Mouse (Mus musculus) intestine, embryonic 14.5 days (tissue): ENCODE measurements around the gene Tmem126a. TPM values are rescaled to one million over a fixed set of nuclear protein-coding genes. Genes with fewer than 3 reads are reported as not detected.

ENCODE experiments used
- ATAC-seq: fragments of 200-750 bp; cut with Nextera tagmentation; replicated peaks from 2 replicates; pipeline ENCODE4 v1.8.0; 2017; ENCODE audit warnings: low read depth, moderate number of reproducible peaks, moderate TSS enrichment, moderate library complexity; ENCODE audit not compliant: low FRiP score, low TSS enrichment
- DNase-seq: peaks from one replicate; pipeline ENCODE4 v3.0.0-alpha.2; 2018; ENCODE audit warnings: low spot score
- H3K27ac ChIP-seq: fragments of 300-500 bp; sonication (generic); 2 replicates; pipeline ENCODE4 v1.5.1; 2014; ENCODE audit warnings: low read depth, mild to moderate bottlenecking, control low read depth
- H3K27me3 ChIP-seq: fragments of 300-500 bp; sonication (generic); replicated peaks from 2 replicates; pipeline ENCODE4 v1.6.1; 2014; ENCODE audit warnings: low read length, control low read depth; ENCODE audit not compliant: control insufficient read depth, insufficient read depth
- H3K36me3 ChIP-seq: fragments of 300-500 bp; sonication (generic); 2 replicates; pipeline ENCODE4 v1.6.1; 2014; ENCODE audit warnings: low read length, control low read depth; ENCODE audit not compliant: control insufficient read depth, insufficient read depth
- H3K4me1 ChIP-seq: fragments of 300-500 bp; sonication (generic); replicated peaks from 2 replicates; pipeline ENCODE4 v1.6.1; 2014; ENCODE audit warnings: low read length, control low read depth, mixed read lengths; ENCODE audit not compliant: control insufficient read depth, insufficient read depth
- H3K4me2 ChIP-seq: fragments of 300-500 bp; sonication (generic); 2 replicates; pipeline ENCODE4 v1.6.1; 2014; ENCODE audit warnings: low read length
- H3K4me3 ChIP-seq: fragments of 300-500 bp; sonication (generic); 2 replicates; pipeline ENCODE4 v1.5.1; 2014; ENCODE audit warnings: low read depth, low read length, control low read depth, mixed read lengths
- H3K9ac ChIP-seq: fragments of 300-500 bp; sonication (generic); 2 replicates; pipeline ENCODE4 v1.6.1; 2014; ENCODE audit warnings: mild to moderate bottlenecking, low read length
- H3K9me3 ChIP-seq: fragments of 300-500 bp; sonication (generic); 2 replicates; pipeline ENCODE4 v1.6.1; 2016; ENCODE audit warnings: low read length, control low read depth; ENCODE audit not compliant: control insufficient read depth
- WGBS: fragments of 180-500 bp; shearing (Covaris S2); extraction: QIAGEN DNeasy Blood & Tissue Kit; methylation state at CpG from one replicate; pipeline ENCODE4 v1.1.7; 2014; 5-methylcytosine and 5-hydroxymethylcytosine counted together
- polyA plus RNA-seq: library from polyadenylated mRNA; unstranded; fragments of >200 nt; fragmentation: Nextera tagmentation; extraction: Ambion mirVana; gene quantifications from 2 replicates; pipeline ENCODE4 v1.2.1, GENCODE M21; 2014

The Tmem126a gene
- polyA plus RNA-seq, 1 experiment from 2014 or later, result 124 TPM

- Histone ChIP-seq H3K4me1 (peaks cover 4% of the 10 kb centered on the region; the same call in 1 of the 2 replicates), H3K36me3 (no peaks in the 10 kb centered on the region), H3K9ac (no peak overlapping the region), H3K27me3 (no peaks in the 10 kb centered on the region), H3K4me3 (peak overlapping the region; percentile 37; the same call in 1 of the 2 replicates), H3K4me2 (peak overlapping the region; percentile 53), H3K27ac (no peak overlapping the region), H3K9me3 (no peaks in the 10 kb centered on the region)
- ATAC-seq, result no peak
- DNase-seq, result no peak
- WGBS, result 55% methylated on average over 9 of the region's 9 CpGs
These were observed 30.0 kb downstream of the Tmem126a start for GRCm38 (mm10) chr7:90427006-90427405.

- WGBS, result 19% methylated on average over 29 of the region's 29 CpGs
- peak within 1 kb of the TSS; percentile 37 for H3K4me3 ChIP-seq
- ATAC-seq, result peak; percentile 100
- no peaks in the 10 kb centered on the region for H3K9me3 ChIP-seq
- H3K27ac ChIP-seq, result no peak within 1 kb of the TSS
- H3K9ac ChIP-seq, result peak within 1 kb of the TSS; percentile 20; the same call in 1 of the 2 replicates
- H3K36me3 ChIP-seq, result no peaks in the 10 kb centered on the region
- peak; percentile 81 for DNase-seq
- peaks cover 4% of the 10 kb centered on the region; the same call in 1 of the 2 replicates for H3K4me1 ChIP-seq
- H3K4me2 ChIP-seq, result peak within 1 kb of the TSS; percentile 53
- no peaks in the 10 kb centered on the region for H3K27me3 ChIP-seq
These were observed 30.7 kb downstream of the Tmem126a start, which contains the start of gene Ccdc89 for GRCm38 (mm10) chr7:90426020-90427001. Gene Ccdc89 (plus strand): TSS chr7:90426577.

- Histone ChIP-seq H3K9me3 (no peaks in the 10 kb centered on the region), H3K4me1 (no peaks in the 10 kb centered on the region), H3K4me2 (no peak overlapping the region), H3K27me3 (no peaks in the 10 kb centered on the region), H3K36me3 (no peaks in the 10 kb centered on the region), H3K9ac (no peak overlapping the region), H3K4me3 (no peak overlapping the region), H3K27ac (no peak overlapping the region)
- no peak for ATAC-seq
- peak; percentile 78 for DNase-seq
- WGBS, result 46% methylated on average over 3 of the region's 3 CpGs
These were observed 47.1 kb downstream of the Tmem126a start for GRCm38 (mm10) chr7:90409934-90410333.

Other genes with a start within 250 kb of the Tmem126a start
- gene Ccdc83, start 191.5 kb downstream of the Tmem126a start, polyA plus RNA-seq, result not detected in 2 replicates
- 8.8 and 9.1 TPM in 2 replicates for gene Sytl2, start 155.0 kb downstream of the Tmem126a start, polyA plus RNA-seq
- 1.3 and 1.6 TPM in 2 replicates for gene Ccdc89, start 30.7 kb downstream of the Tmem126a start, polyA plus RNA-seq
- gene Crebzf, start 14.5 kb downstream of the Tmem126a start, polyA plus RNA-seq, result 38.2 and 43.7 TPM in 2 replicates
- 29.1 and 34.4 TPM in 2 replicates for gene Tmem126b, start 18.8 kb upstream of the Tmem126a start, polyA plus RNA-seq
- gene Dlg2, start 19.4 kb upstream of the Tmem126a start, polyA plus RNA-seq, result 6.3 and 9.1 TPM in 2 replicates